Mouse (Mus musculus): ENCODE measurements at regions not wholly inside any gene's neighbourhood (a gene's known extent, or its start where the extent isn't known, plus 50 kb on each side); places are given as distances from the start of the nearest gene placed in this dataset.

DNA sequence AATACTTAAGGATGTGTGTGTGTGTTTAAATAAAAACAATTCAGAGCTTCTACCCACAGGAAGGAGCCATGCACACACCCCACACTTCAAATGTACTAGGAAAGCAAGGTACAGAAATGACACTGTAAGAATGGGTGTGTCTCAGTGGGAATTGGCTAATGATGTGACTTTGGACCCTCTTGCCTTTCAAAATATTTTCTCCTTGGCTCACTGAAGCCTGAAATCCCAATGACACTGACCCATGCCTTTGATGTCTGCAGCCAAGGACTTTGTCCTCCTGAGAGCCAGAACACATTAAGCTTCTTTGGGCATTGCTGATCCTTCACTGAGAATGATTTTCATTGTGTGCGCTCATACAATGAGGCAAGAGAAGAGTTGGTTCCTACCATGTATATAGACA lies 216.5 kb upstream of the Gmds start:
- TF ChIP-seq POLR2A (IDR thresholded peaks at IDR 0.05; ENCODE audit: low read depth, low read length) (no peak), CTCF (IDR thresholded peaks at IDR 0.05; ENCODE audit: extremely low read depth, insufficient read length, insufficient replicate concordance, low read depth, low read length) (no peak)
